Mouse (Mus musculus): Measurements from ENCODE around the gene Jph2. TPM values are rescaled to one million over a fixed set of nuclear protein-coding genes. Genes with fewer than 3 reads are reported as not detected.

The Jph2 gene
- polyA plus RNA-seq, 1 experiment from 2014 or later = 0.96 TPM

DNA sequence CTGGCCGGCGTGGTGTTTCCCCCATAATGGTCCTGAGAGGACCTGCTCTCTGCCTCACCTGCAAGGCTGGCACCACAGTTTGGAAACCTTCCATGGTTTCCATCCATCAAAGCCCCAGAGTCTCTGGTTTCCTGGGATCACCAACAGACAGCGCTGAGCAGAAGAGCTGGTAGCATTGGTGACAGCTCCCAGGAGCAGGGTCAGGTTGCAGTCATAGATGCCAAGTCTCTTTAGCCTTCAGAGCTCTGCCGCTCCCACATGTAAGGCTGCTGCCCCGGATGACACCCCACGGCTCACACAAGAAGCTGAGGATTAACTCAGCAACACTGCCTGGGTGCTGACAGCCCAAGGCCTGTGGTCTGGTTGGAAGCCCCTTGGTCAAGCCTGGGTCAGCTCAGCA, 12.7 kb downstream of the Jph2 start:
- 0 out of 2 replicates have a peak, but pooled peaks cover 3% of the 10 kb centered on the region for H3K9me3 ChIP-seq (replicated peaks)
- H3K4me2 ChIP-seq = no peak overlapping the region
- H3K4me3 ChIP-seq (replicated peaks) = no peak overlapping the region
- no peak for ATAC-seq (ENCODE audit: low FRiP score)
- no peaks in the 10 kb centered on the region for H3K36me3 ChIP-seq
- H3K9ac ChIP-seq (replicated peaks) = no peak overlapping the region
- 0 out of 2 replicates have a peak, but pooled peaks cover 3% of the 10 kb centered on the region for H3K27me3 ChIP-seq (replicated peaks)
- 89% methylated on average over 6 of the region's 6 CpGs for WGBS
- no peaks in the 10 kb centered on the region for H3K4me1 ChIP-seq
- H3K27ac ChIP-seq (replicated peaks) = no peak overlapping the region

GRCm38 (mm10) chr2:163381246-163381645, 16.5 kb downstream of the Jph2 start:
- ATAC-seq (ENCODE audit: low FRiP score) = no peak
- no peaks in the 10 kb centered on the region for H3K9me3 ChIP-seq (replicated peaks)
- H3K4me1 ChIP-seq = 0 out of 2 replicates have a peak, but pooled peaks cover under 1% of the 10 kb centered on the region
- H3K27me3 ChIP-seq (replicated peaks) = peaks cover 26% of the 10 kb centered on the region
- no peak overlapping the region for H3K27ac ChIP-seq (replicated peaks)
- WGBS = 87% methylated on average over 8 of the region's 8 CpGs
- no peak overlapping the region for H3K4me2 ChIP-seq
- H3K4me3 ChIP-seq (replicated peaks) = no peak overlapping the region
- no peaks in the 10 kb centered on the region for H3K36me3 ChIP-seq
- H3K9ac ChIP-seq (replicated peaks) = no peak overlapping the region

GRCm38 (mm10) chr2:163379366-163379765, 18.4 kb downstream of the Jph2 start:
- ATAC-seq (ENCODE audit: low FRiP score) = no peak

DNA sequence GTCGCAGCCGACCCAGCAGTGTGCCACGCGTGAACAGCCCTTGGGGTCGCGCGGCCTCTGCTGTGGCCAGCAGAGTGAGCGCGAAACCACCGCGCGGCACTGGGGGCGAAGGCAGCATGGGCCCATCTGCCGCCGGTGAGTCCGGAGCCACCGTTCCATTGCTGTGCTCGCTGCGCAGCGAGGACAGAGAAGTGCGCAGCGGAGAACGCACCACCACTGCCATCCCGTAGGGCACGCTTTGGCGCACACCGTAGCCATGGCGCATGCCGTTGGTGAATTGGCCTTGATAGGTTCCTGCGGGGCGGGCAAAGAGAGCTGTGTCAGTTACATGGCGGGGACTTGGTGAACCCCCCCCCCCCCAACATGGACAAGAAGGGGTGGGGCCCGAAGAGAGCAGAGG, 21.7 kb downstream of the Jph2 start:
- H3K4me2 ChIP-seq = peak overlapping the region; percentile 28; the same call in 1 of the 2 replicates
- no peaks in the 10 kb centered on the region for H3K9me3 ChIP-seq (replicated peaks)
- WGBS = 45% methylated on average over 33 of the region's 33 CpGs
- no peak overlapping the region for H3K9ac ChIP-seq (replicated peaks)
- ATAC-seq (ENCODE audit: low FRiP score) = no peak
- H3K27me3 ChIP-seq (replicated peaks) = peaks cover 53% of the 10 kb centered on the region
- H3K4me3 ChIP-seq (replicated peaks) = no peak overlapping the region
- no peaks in the 10 kb centered on the region for H3K36me3 ChIP-seq
- H3K4me1 ChIP-seq = peaks cover 6% of the 10 kb centered on the region; the same call in 1 of the 2 replicates
- no peak overlapping the region for H3K27ac ChIP-seq (replicated peaks)

More at GRCm38 (mm10) chr2:163379366-163379765, 18.4 kb downstream of the Jph2 start:
- Histone ChIP-seq H3K27ac (replicated peaks) (no peak overlapping the region), H3K4me3 (replicated peaks) (no peak overlapping the region), H3K9me3 (replicated peaks) (no peaks in the 10 kb centered on the region), H3K36me3 (no peaks in the 10 kb centered on the region), H3K27me3 (replicated peaks) (peaks cover 45% of the 10 kb centered on the region), H3K4me1 (peaks cover 6% of the 10 kb centered on the region; the same call in 1 of the 2 replicates), H3K9ac (replicated peaks) (no peak overlapping the region), H3K4me2 (no peak overlapping the region)
- 82% methylated on average over 5 of the region's 5 CpGs for WGBS

DNA sequence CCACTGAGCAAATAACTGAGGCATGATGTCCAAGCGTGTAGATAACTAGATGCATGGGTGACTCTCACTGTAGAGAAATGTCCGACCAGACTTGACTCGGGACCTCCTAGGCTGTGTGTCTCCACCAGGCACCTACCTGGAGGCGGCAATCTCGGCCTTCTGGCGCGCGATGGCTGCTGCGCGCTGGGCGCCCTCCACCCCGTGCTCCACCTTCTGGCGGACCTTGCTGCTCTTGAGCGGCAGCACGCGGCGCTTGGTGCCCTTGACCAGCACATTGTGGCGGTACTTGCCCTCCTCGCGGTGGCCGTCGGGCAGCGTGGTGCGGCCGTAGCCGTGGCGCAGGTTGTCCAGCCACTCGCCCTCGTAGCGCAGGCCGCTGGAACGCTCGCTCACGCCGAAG, 22.3 kb downstream of the Jph2 start:
- Histone ChIP-seq H3K4me3 (replicated peaks) (no peak overlapping the region), H3K27me3 (replicated peaks) (peaks cover 53% of the 10 kb centered on the region)

GRCm38 (mm10) chr2:163372627-163373026, 25.2 kb downstream of the Jph2 start:
- no peak overlapping the region for H3K9ac ChIP-seq (replicated peaks)
- H3K4me2 ChIP-seq = no peak overlapping the region
- WGBS = 79% methylated on average over 1 of the region's 1 CpGs
- no peaks in the 10 kb centered on the region for H3K9me3 ChIP-seq (replicated peaks)
- H3K27me3 ChIP-seq (replicated peaks) = peaks cover 43% of the 10 kb centered on the region
- H3K36me3 ChIP-seq = no peaks in the 10 kb centered on the region
- H3K4me3 ChIP-seq (replicated peaks) = no peak overlapping the region
- H3K4me1 ChIP-seq = peaks cover 6% of the 10 kb centered on the region; the same call in 1 of the 2 replicates
- no peak for ATAC-seq (ENCODE audit: low FRiP score)
- H3K27ac ChIP-seq (replicated peaks) = no peak overlapping the region

More for the DNA sequence above, 22.3 kb downstream of the Jph2 start:
- ATAC-seq (ENCODE audit: low FRiP score) = no peak
- Histone ChIP-seq H3K4me1 (peaks cover 6% of the 10 kb centered on the region; the same call in 1 of the 2 replicates), H3K27ac (replicated peaks) (no peak overlapping the region), H3K36me3 (no peaks in the 10 kb centered on the region), H3K9me3 (replicated peaks) (no peaks in the 10 kb centered on the region), H3K9ac (replicated peaks) (no peak overlapping the region), H3K4me2 (peak overlapping the region; percentile 28; the same call in 1 of the 2 replicates)
- WGBS = 39% methylated on average over 35 of the region's 35 CpGs

DNA sequence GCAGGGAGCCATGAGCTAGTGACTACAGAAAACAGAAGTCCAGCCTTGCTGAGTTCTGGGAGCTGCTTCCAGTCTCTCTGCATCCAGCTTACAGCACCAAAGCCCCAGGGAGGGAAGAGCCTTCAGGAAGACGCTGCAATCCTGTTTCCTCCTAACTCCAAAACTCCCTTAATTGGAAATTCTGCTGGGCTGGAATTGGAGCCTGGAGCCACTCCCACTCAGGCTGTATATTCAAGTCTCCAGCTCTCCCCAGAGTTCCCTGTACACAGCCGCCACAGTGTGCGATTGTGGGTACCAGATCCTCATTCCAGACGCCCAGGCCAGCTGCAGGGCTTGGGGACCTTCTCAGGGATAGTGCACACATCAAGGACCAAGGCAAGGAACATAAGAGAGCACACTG, 27.6 kb downstream of the Jph2 start:
- H3K9me3 ChIP-seq (replicated peaks) = no peaks in the 10 kb centered on the region
- H3K27ac ChIP-seq (replicated peaks) = no peak overlapping the region
- peaks cover 18% of the 10 kb centered on the region for H3K27me3 ChIP-seq (replicated peaks)
- ATAC-seq (ENCODE audit: low FRiP score) = no peak
- WGBS = 47% methylated on average over 4 of the region's 4 CpGs
- no peak overlapping the region for H3K4me3 ChIP-seq (replicated peaks)
- H3K9ac ChIP-seq (replicated peaks) = no peak overlapping the region
- no peaks in the 10 kb centered on the region for H3K36me3 ChIP-seq
- H3K4me2 ChIP-seq = no peak overlapping the region
- no peaks in the 10 kb centered on the region for H3K4me1 ChIP-seq

DNA sequence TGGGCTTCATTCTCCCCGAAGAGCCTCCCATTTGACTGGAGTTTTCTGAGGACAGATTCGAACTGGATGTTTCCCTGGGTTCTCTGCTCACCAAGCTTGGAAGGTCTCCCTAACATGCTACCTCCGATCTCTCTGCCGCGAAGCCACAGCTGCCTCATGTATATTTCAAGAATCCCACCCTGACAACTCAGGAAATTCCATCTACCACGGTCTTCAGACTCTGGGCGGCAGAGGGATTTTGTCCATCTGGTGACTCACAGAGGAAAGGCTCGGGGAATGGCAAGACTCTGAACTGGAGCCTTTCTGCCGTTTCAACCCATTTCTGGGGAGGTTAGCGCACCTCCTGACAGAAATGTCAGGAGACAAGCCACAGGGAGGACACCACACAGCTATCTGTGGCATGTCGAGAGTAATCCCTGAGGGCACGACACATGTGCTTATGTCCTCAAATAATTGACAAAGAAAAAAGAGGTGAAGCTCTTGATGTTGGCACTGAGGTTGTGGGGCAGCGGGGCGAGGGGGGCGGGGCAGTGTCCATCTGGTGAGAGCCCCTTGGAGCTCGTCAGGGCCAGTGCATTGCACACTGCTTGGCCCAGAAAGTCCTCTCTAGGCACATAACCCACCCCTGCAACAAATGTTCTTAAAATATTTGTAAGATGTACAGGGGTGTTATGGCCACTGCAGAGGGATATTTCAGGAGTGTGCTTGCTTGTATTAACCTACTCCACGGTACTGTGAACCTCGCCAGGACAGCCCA, 32.8 kb downstream of the Jph2 start:
- H3K9ac ChIP-seq (replicated peaks) = no peak overlapping the region
- no peak overlapping the region for H3K27ac ChIP-seq (replicated peaks)
- no peaks in the 10 kb centered on the region for H3K36me3 ChIP-seq
- H3K4me1 ChIP-seq = no peaks in the 10 kb centered on the region
- H3K9me3 ChIP-seq (replicated peaks) = no peaks in the 10 kb centered on the region
- no peak overlapping the region for H3K4me2 ChIP-seq
- ATAC-seq (ENCODE audit: low FRiP score) = no peak
- no peak overlapping the region for H3K4me3 ChIP-seq (replicated peaks)
- WGBS = 83% methylated on average over 18 of the region's 18 CpGs
- H3K27me3 ChIP-seq (replicated peaks) = no peaks in the 10 kb centered on the region

DNA sequence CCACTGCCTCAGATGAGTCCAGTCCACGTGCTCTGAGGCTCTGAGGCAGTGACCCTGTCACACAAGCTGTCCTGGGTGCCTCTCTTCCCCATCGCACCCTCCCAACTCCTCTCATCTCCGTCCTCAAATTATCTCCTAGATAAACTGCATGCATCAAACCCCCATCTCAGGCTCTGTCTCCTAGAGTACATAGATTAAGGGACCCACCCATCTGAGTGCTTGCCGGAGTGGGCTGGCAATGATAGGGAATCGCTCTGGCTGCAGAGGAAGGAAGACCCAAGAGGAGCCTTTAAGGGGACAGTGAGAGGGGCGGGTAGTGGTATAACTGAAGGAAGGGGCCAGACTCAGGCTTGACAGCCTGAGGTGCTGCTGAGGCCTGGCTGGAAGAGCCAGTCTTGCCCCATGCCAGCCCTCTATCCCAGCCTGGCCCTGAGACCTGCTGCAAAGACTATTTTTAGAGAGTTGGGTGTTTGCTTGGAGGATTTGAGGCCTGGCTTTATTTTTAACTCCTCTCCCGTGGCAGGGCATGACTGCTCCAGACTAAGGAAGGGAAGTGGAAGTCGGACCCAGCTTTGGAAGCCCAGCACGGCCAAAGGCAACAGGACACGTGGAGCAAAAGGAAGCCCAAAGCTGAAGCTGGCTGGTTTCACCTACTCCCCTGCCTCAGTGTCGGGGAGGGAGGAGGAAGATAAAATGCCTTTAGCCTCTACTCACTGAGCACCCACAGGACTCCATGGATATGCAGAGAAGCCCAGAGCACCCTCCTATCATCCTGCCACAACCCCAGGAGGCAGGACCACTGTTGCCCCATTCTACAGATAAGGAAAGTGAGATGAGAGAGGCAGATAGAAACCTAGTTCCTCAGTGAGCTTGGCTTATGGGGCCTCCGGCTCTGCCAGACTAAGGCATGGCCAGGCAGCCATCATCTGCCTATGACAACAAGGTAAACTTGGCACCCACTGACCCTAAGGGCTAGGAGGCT, 34.6 kb downstream of the Jph2 start:
- H3K4me3 ChIP-seq (replicated peaks) = no peak overlapping the region
- WGBS = 82% methylated on average over 12 of the region's 12 CpGs

GRCm38 (mm10) chr2:163360858-163361623, 36.8 kb downstream of the Jph2 start:
- H3K4me2 ChIP-seq = no peak overlapping the region
- WGBS = 83% methylated on average over 16 of the region's 16 CpGs
- H3K4me1 ChIP-seq = no peaks in the 10 kb centered on the region
- H3K9ac ChIP-seq (replicated peaks) = no peak overlapping the region
- no peaks in the 10 kb centered on the region for H3K27me3 ChIP-seq (replicated peaks)
- no peak for ATAC-seq (ENCODE audit: low FRiP score)
- H3K4me3 ChIP-seq (replicated peaks) = no peak overlapping the region
- H3K27ac ChIP-seq (replicated peaks) = no peak overlapping the region
- H3K36me3 ChIP-seq = no peaks in the 10 kb centered on the region
- H3K9me3 ChIP-seq (replicated peaks) = no peaks in the 10 kb centered on the region

More for the DNA sequence above, 34.6 kb downstream of the Jph2 start:
- H3K4me2 ChIP-seq = no peak overlapping the region
- H3K27ac ChIP-seq (replicated peaks) = no peak overlapping the region
- no peaks in the 10 kb centered on the region for H3K4me1 ChIP-seq
- ATAC-seq (ENCODE audit: low FRiP score) = no peak
- no peaks in the 10 kb centered on the region for H3K27me3 ChIP-seq (replicated peaks)
- H3K36me3 ChIP-seq = no peaks in the 10 kb centered on the region
- H3K9ac ChIP-seq (replicated peaks) = no peak overlapping the region
- no peaks in the 10 kb centered on the region for H3K9me3 ChIP-seq (replicated peaks)

DNA sequence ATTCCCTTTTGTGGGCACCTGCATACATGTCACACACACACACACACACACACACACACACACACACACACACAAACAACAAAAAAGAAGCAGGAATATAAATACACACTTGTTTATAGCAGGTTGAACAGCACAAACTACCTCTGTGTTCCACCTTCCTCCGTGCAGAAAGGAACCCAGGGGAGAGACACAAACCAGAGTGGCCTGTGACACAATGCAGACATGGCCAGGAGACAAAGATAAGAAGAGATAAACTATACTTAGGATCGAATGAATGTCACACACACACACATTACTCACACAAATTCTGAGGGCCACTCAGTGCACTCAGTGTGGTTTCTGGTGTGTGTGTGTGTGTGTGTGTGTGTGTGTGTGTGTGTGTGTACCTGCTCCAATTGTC, 38.5 kb downstream of the Jph2 start:
- no peak overlapping the region for H3K9ac ChIP-seq (replicated peaks)
- H3K4me1 ChIP-seq = no peaks in the 10 kb centered on the region
- no peak overlapping the region for H3K27ac ChIP-seq (replicated peaks)
- H3K9me3 ChIP-seq (replicated peaks) = no peaks in the 10 kb centered on the region
- ATAC-seq (ENCODE audit: low FRiP score) = no peak
- H3K4me2 ChIP-seq = no peak overlapping the region
- H3K36me3 ChIP-seq = no peaks in the 10 kb centered on the region
- no peaks in the 10 kb centered on the region for H3K27me3 ChIP-seq (replicated peaks)
- 72% methylated on average over 2 of the region's 2 CpGs for WGBS
- H3K4me3 ChIP-seq (replicated peaks) = no peak overlapping the region

All from neural tube, embryonic 15.5 days (tissue).